Mouse (Mus musculus) lung, postnatal 0 days (tissue): ENCODE results near the gene Olfr776.

ENCODE experiments used
- CTCF ChIP-seq: IDR thresholded peaks from 2 replicates; pipeline ENCODE4 v1.5.1; 2016; ENCODE audit warnings: antibody characterized with exemption, mild to moderate bottlenecking
- EP300 ChIP-seq: IDR thresholded peaks from 2 replicates; pipeline ENCODE4 v1.6.1; 2016; ENCODE audit warnings: antibody characterized with exemption, mild to moderate bottlenecking, control low read depth

DNA sequence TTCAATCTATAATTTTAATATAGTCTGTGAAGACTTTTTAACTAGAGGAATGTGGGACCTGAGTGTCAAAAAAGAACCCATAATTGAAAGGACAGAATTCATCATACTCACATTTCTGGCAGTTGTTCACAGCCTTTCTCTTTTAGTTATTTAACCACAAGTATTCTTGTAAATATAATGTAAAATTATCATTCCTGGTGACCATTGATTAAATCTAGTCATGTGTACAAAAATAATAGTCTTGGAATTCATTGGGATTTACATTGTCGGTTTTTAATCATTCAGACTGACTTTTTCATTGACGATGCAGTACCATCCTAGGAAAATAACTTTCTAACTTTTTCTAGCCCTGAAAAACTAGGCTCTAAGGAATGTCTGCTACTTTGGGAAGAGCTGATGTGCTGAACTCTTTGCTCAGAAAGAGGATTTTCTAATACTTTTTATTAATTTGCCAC lies 12.2 kb downstream of the Olfr776 start, which contains the start of gene Olfr777:
- no peak for TF ChIP-seq EP300
- no peak for TF ChIP-seq CTCF
